Mouse (Mus musculus) heart, postnatal 0 days (tissue): ENCODE data around the gene Thnsl2.

Source experiments
- CTCF ChIP-seq: IDR thresholded peaks from 2 replicates; pipeline ENCODE4 v1.5.1; 2016; ENCODE audit warnings: antibody characterized with exemption, control low read depth, low read depth
- EP300 ChIP-seq: IDR thresholded peaks from 2 replicates; pipeline ENCODE4 v1.6.1; 2016; ENCODE audit warnings: antibody characterized with exemption, low read depth

DNA sequence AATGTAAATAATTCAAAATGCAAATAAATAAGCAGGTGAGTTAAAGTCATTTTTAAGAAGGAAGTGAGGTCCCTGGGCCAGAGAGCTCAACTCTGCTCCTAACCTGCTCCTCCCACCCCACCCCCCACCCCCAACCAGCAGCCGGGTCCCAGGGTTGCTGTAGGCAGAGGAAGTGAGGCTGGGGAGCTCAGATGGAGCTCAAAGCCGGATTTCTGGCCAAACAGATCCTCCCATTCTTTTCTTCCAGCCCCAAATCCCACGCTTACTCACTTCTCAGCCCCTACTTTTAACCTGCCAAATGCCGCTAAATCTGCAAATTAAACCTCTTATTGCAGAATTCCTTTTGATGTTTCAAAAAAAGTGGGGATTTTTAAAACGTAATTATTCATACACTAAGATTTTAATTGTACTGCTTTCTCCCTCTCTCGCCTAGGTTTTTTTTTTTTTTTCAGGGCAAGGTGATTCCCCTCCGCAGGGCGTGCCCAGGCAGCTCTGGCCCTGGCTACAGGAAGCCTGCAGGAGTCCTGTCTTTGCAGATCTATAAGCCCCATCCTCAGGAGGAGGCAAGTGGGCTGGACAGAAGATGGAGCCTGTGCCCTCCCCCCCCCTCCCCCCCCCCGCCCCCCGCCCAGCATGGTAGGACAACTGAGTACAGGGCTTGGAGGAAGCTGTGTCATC, 24.5 kb downstream of the Thnsl2 start:
- TF ChIP-seq CTCF, result no peak
- no peak for TF ChIP-seq EP300
